Mouse (Mus musculus): ENCODE results near the gene C130074G19Rik. TPM values are rescaled to one million over a fixed set of nuclear protein-coding genes. Genes with fewer than 3 reads are reported as not detected.

C130074G19Rik gene
- polyA plus RNA-seq, 1 experiment, result not detected

GRCm38 (mm10) chr1:184851741-184852618 is 31.0 kb downstream of the C130074G19Rik start:
- Histone ChIP-seq H3K4me3 (ENCODE audit: insufficient read depth, low read depth, low read length) (no peak overlapping the region; the same call in 1 of the 2 replicates), H3K4me1 (ENCODE audit: control insufficient read depth, insufficient read depth, low read length) (peaks cover 14% of the 10 kb centered on the region), H3K27ac (ENCODE audit: insufficient read depth, low read depth, low read length) (peak overlapping the region; percentile 13; the same call in 1 of the 2 replicates)
- TF ChIP-seq POLR2A (IDR thresholded peaks at IDR 0.05; ENCODE audit: insufficient read depth, low read depth, low read length) (no peak), CTCF (IDR thresholded peaks at IDR 0.05; ENCODE audit: insufficient read depth, low read depth, low read length) (peak; percentile 66; the same call in 1 of the 2 replicates)
- WGBS, result 22% methylated on average over 31 of the region's 31 CpGs

- no peak overlapping the region for H3K4me3 ChIP-seq (ENCODE audit: insufficient read depth, low read depth, low read length)
- no peak overlapping the region for H3K27ac ChIP-seq (ENCODE audit: insufficient read depth, low read depth, low read length)
- H3K4me1 ChIP-seq (ENCODE audit: control insufficient read depth, insufficient read depth, low read length), result peaks cover 16% of the 10 kb centered on the region
- TF ChIP-seq POLR2A (IDR thresholded peaks at IDR 0.05; ENCODE audit: insufficient read depth, low read depth, low read length) (no peak), CTCF (IDR thresholded peaks at IDR 0.05; ENCODE audit: insufficient read depth, low read depth, low read length) (no peak)
- 74% methylated on average over 7 of the region's 7 CpGs for WGBS
These were observed 31.9 kb downstream of the C130074G19Rik start for GRCm38 (mm10) chr1:184851166-184851565.

GRCm38 (mm10) chr1:184846973-184847372 is 36.0 kb downstream of the C130074G19Rik start:
- H3K27ac ChIP-seq (ENCODE audit: insufficient read depth, low read depth, low read length), result no peak overlapping the region
- 52% methylated on average over 3 of the region's 3 CpGs for WGBS
- no peak overlapping the region for H3K4me3 ChIP-seq (ENCODE audit: insufficient read depth, low read depth, low read length)
- no peak for TF ChIP-seq CTCF (IDR thresholded peaks at IDR 0.05; ENCODE audit: insufficient read depth, low read depth, low read length)
- no peak for TF ChIP-seq POLR2A (IDR thresholded peaks at IDR 0.05; ENCODE audit: insufficient read depth, low read depth, low read length)
- peaks cover 8% of the 10 kb centered on the region for H3K4me1 ChIP-seq (ENCODE audit: control insufficient read depth, insufficient read depth, low read length)

- H3K27ac ChIP-seq (ENCODE audit: insufficient read depth, low read depth, low read length), result peak within 1 kb of the TSS; percentile 57
These were observed 36.8 kb downstream of the C130074G19Rik start, which contains the start of gene Marc2 for GRCm38 (mm10) chr1:184846092-184846750. Marc2 (minus strand) TSS chr1:184846451.

GRCm38 (mm10) chr1:184845111-184846071 is 37.6 kb downstream of the C130074G19Rik start:
- peak overlapping the region; percentile 57 for H3K27ac ChIP-seq (ENCODE audit: insufficient read depth, low read depth, low read length)
- H3K4me3 ChIP-seq (ENCODE audit: insufficient read depth, low read depth, low read length), result peak overlapping the region; percentile 75
- H3K4me1 ChIP-seq (ENCODE audit: control insufficient read depth, insufficient read depth, low read length), result peaks cover 5% of the 10 kb centered on the region
- TF ChIP-seq CTCF (IDR thresholded peaks at IDR 0.05; ENCODE audit: insufficient read depth, low read depth, low read length) (no peak), POLR2A (IDR thresholded peaks at IDR 0.05; ENCODE audit: insufficient read depth, low read depth, low read length) (peak; percentile 81)
- WGBS, result under 1% methylated on average over 67 of the region's 67 CpGs

More at GRCm38 (mm10) chr1:184846092-184846750, 36.8 kb downstream of the C130074G19Rik start, which contains the start of gene Marc2:
- WGBS, result 2% methylated on average over 18 of the region's 18 CpGs
- Histone ChIP-seq H3K4me1 (ENCODE audit: control insufficient read depth, insufficient read depth, low read length) (peaks cover 5% of the 10 kb centered on the region), H3K4me3 (ENCODE audit: insufficient read depth, low read depth, low read length) (peak within 1 kb of the TSS; percentile 75)
- TF ChIP-seq POLR2A (IDR thresholded peaks at IDR 0.05; ENCODE audit: insufficient read depth, low read depth, low read length), result no peak
- TF ChIP-seq CTCF (IDR thresholded peaks at IDR 0.05; ENCODE audit: insufficient read depth, low read depth, low read length), result no peak

GRCm38 (mm10) chr1:184844326-184845066 is 38.5 kb downstream of the C130074G19Rik start:
- TF ChIP-seq CTCF (IDR thresholded peaks at IDR 0.05; ENCODE audit: insufficient read depth, low read depth, low read length) (no peak), POLR2A (IDR thresholded peaks at IDR 0.05; ENCODE audit: insufficient read depth, low read depth, low read length) (no peak)
- 19% methylated on average over 15 of the region's 15 CpGs for WGBS
- Histone ChIP-seq H3K4me3 (ENCODE audit: insufficient read depth, low read depth, low read length) (peak overlapping the region; percentile 75), H3K27ac (ENCODE audit: insufficient read depth, low read depth, low read length) (no peak overlapping the region), H3K4me1 (ENCODE audit: control insufficient read depth, insufficient read depth, low read length) (peaks cover 5% of the 10 kb centered on the region)

- TF ChIP-seq POLR2A (IDR thresholded peaks at IDR 0.05; ENCODE audit: insufficient read depth, low read depth, low read length) (no peak), CTCF (IDR thresholded peaks at IDR 0.05; ENCODE audit: insufficient read depth, low read depth, low read length) (no peak)
- WGBS, result 86% methylated on average over 4 of the region's 4 CpGs
These were observed 45.4 kb downstream of the C130074G19Rik start for GRCm38 (mm10) chr1:184837649-184838048.

More at GRCm38 (mm10) chr1:184837649-184838048, 45.4 kb downstream of the C130074G19Rik start:
- Histone ChIP-seq H3K27ac (ENCODE audit: insufficient read depth, low read depth, low read length) (no peak overlapping the region), H3K4me1 (ENCODE audit: control insufficient read depth, insufficient read depth, low read length) (no peaks in the 10 kb centered on the region), H3K4me3 (ENCODE audit: insufficient read depth, low read depth, low read length) (no peak overlapping the region)
